Mouse (Mus musculus): ENCODE data around the gene Acr.

- TF ChIP-seq CTCF (IDR thresholded peaks at IDR 0.05; ENCODE audit: extremely low read depth, insufficient read length, insufficient replicate concordance, low read depth, low read length) (no peak), POLR2A (IDR thresholded peaks at IDR 0.05; ENCODE audit: low read depth, low read length) (no peak)
These were observed 35.9 kb upstream of the Acr start for GRCm38 (mm10) chr15:89532026-89532923.
